Comparison of ENCODE assay signal across 8 mouse cellular contexts in the genomic region with DNA sequence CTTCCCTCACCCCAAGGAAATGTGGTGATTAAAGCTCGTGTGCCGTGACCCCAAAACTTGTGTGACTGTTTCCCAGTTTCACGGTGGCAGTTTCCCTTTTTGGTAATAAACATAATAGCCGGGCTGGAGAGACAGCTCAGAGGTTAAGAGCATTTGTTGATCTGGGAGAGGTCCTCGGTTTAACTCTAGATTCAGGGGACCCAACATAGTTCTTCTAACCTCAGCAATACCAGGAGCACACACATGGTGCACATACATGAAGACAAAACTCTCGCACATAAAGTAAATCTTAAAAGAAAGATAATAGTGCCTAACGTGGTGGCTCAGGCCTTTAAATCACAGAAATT. TPM values are rescaled to one million over a fixed set of nuclear protein-coding genes. Genes with fewer than 3 reads are reported as not detected.
A peak's percentile ranks its signal among the peaks of the same experiment; 100 is the strongest.
DNase-seq lines count a peak whose midpoint lies in the region; ATAC-seq lines count a peak whose summit lies in the region.

No protein-coding gene starts in this region.

- peak overlapping the region; percentile 73 for H3K4me2 ChIP-seq in heart, embryonic 11.5 days
- peak overlapping the region; percentile 65 for H3K4me2 ChIP-seq in forebrain, embryonic 12.5 days
- peak overlapping the region; percentile 78 for H3K4me2 ChIP-seq in liver, embryonic 13.5 days

- H3K4me3 ChIP-seq in heart, embryonic 11.5 days (ENCODE audit: low read depth, low read length) = peak overlapping the region; percentile 94
- H3K4me3 ChIP-seq in forebrain, embryonic 12.5 days (replicated peaks) = peak overlapping the region; percentile 76
- H3K4me3 ChIP-seq in liver, embryonic 13.5 days (replicated peaks) = peak overlapping the region; percentile 86

- no peaks in the 10 kb centered on the region for H3K9me3 ChIP-seq in heart, embryonic 11.5 days (replicated peaks; ENCODE audit: control insufficient read depth, low read length)
- H3K9me3 ChIP-seq in forebrain, embryonic 12.5 days = no peaks in the 10 kb centered on the region
- H3K9me3 ChIP-seq in liver, embryonic 13.5 days (replicated peaks) = no peaks in the 10 kb centered on the region

- H3K4me1 ChIP-seq in heart, embryonic 11.5 days (ENCODE audit: control insufficient read depth, insufficient read depth, low read length) = peaks cover 3% of the 10 kb centered on the region; the same call in 1 of the 2 replicates
- H3K4me1 ChIP-seq in forebrain, embryonic 12.5 days = peaks cover 11% of the 10 kb centered on the region
- H3K4me1 ChIP-seq in liver, embryonic 13.5 days (replicated peaks) = peaks cover 15% of the 10 kb centered on the region

- WGBS in heart, embryonic 11.5 days (ENCODE audit: insufficient replicate concordance) = 19% methylated on average over 7 of the region's 7 CpGs
- WGBS in forebrain, embryonic 12.5 days = 28% methylated on average over 7 of the region's 7 CpGs
- WGBS in liver, embryonic 13.5 days (ENCODE audit: insufficient replicate concordance) = 15% methylated on average over 7 of the region's 7 CpGs

- DNase-seq in heart, adult 8-10 months (ENCODE audit: low spot score) = no peak
- no peak for DNase-seq in liver, embryonic 13.5 days
- no peak for DNase-seq in urinary bladder, postnatal 14 days (ENCODE audit: low spot score)
- DNase-seq in cerebellum, adult 11 months = no peak
- no peak for DNase-seq in thymus, postnatal 14 days

- ATAC-seq in heart, embryonic 11.5 days (replicated peaks; ENCODE audit: insufficient number of reproducible peaks, low FRiP score, low TSS enrichment) = no peak
- peak; percentile 20 for ATAC-seq in CD4-positive, CD25-positive, alpha-beta regulatory T cell, adult 4 months
- ATAC-seq in forebrain, embryonic 12.5 days (ENCODE audit: low FRiP score) = peak; percentile 50
- peak; percentile 30 for ATAC-seq in liver, embryonic 13.5 days (ENCODE audit: low read depth)

- H3K36me3 ChIP-seq in heart, embryonic 11.5 days (ENCODE audit: control insufficient read depth, insufficient read depth, low read length) = peaks cover 12% of the 10 kb centered on the region; the same call in 1 of the 2 replicates
- peaks cover 17% of the 10 kb centered on the region for H3K36me3 ChIP-seq in forebrain, embryonic 12.5 days (replicated peaks)
- H3K36me3 ChIP-seq in liver, embryonic 13.5 days = peaks cover 21% of the 10 kb centered on the region

- peak overlapping the region; percentile 64 for H3K9ac ChIP-seq in heart, embryonic 11.5 days (ENCODE audit: low read depth, low read length)
- H3K9ac ChIP-seq in forebrain, embryonic 12.5 days = peak overlapping the region; percentile 75
- H3K9ac ChIP-seq in liver, embryonic 13.5 days = peak overlapping the region; percentile 72

- peak overlapping the region; percentile 72 for H3K27ac ChIP-seq in heart, embryonic 11.5 days (ENCODE audit: low read depth, low read length)
- H3K27ac ChIP-seq in forebrain, embryonic 12.5 days = peak overlapping the region; percentile 56; the same call in 1 of the 2 replicates
- H3K27ac ChIP-seq in liver, embryonic 13.5 days = peak overlapping the region; percentile 87

- no peaks in the 10 kb centered on the region for H3K27me3 ChIP-seq in heart, embryonic 11.5 days (ENCODE audit: control insufficient read depth, insufficient read depth, low read length)
- no peaks in the 10 kb centered on the region for H3K27me3 ChIP-seq in forebrain, embryonic 12.5 days
- no peaks in the 10 kb centered on the region for H3K27me3 ChIP-seq in liver, embryonic 13.5 days

RNA-seq across cellular contexts. Expression of a gene that starts 0.4 kb away (rescaled TPM):
- 490 and 495 TPM in 2 replicates for polyA plus RNA-seq in heart, embryonic 11.5 days (2014; fragmentation: Nextera tagmentation; extraction: Ambion mirVana)
- total RNA-seq in heart, adult 8-10 months (2022) = 100 to 1,000 TPM; 391 to 483 (median 438) TPM
- 100 to 1,000 TPM; 104 to 124 TPM for polyA plus RNA-seq in CD4-positive, CD25-positive, alpha-beta regulatory T cell, adult 4 months (2017; shearing (Covaris generic))
- polyA plus RNA-seq in forebrain, embryonic 12.5 days (2016; fragmentation: Nextera tagmentation; extraction: Ambion mirVana) = 315 and 318 TPM in 2 replicates
- polyA plus RNA-seq in liver, embryonic 13.5 days (2015; fragmentation: Nextera tagmentation; extraction: Ambion mirVana) = 192 and 201 TPM in 2 replicates

RNA-seq across cellular contexts. Expression of a gene that starts 31.7 kb away (rescaled TPM):
- 65.8 and 66.8 TPM in 2 replicates for polyA plus RNA-seq in heart, embryonic 11.5 days (2014; fragmentation: Nextera tagmentation; extraction: Ambion mirVana)
- 10 to 100 TPM; 19.4 to 28.8 (median 24.9) TPM for total RNA-seq in heart, adult 8-10 months (2022)
- polyA plus RNA-seq in CD4-positive, CD25-positive, alpha-beta regulatory T cell, adult 4 months (2017; shearing (Covaris generic)) = 10 to 100 TPM in 1 of 2 experiments, 1 to 10 TPM in 1; 8.3 to 14.4 TPM
- 89.8 and 91.1 TPM in 2 replicates for polyA plus RNA-seq in forebrain, embryonic 12.5 days (2016; fragmentation: Nextera tagmentation; extraction: Ambion mirVana)
- 28.3 and 31.7 TPM in 2 replicates for polyA plus RNA-seq in liver, embryonic 13.5 days (2015; fragmentation: Nextera tagmentation; extraction: Ambion mirVana)

RNA-seq across cellular contexts. Expression of a gene that starts 34.2 kb away (rescaled TPM):
- 68.5 and 108 TPM in 2 replicates for polyA plus RNA-seq in heart, embryonic 11.5 days (2014; fragmentation: Nextera tagmentation; extraction: Ambion mirVana)
- 100 to 1,000 TPM; 223 to 243 (median 241) TPM for total RNA-seq in heart, adult 8-10 months (2022)
- 100 to 1,000 TPM; 161 to 185 TPM for polyA plus RNA-seq in CD4-positive, CD25-positive, alpha-beta regulatory T cell, adult 4 months (2017; shearing (Covaris generic))
- polyA plus RNA-seq in forebrain, embryonic 12.5 days (2016; fragmentation: Nextera tagmentation; extraction: Ambion mirVana) = 75.6 and 77.9 TPM in 2 replicates
- polyA plus RNA-seq in liver, embryonic 13.5 days (2015; fragmentation: Nextera tagmentation; extraction: Ambion mirVana) = 9.5 and 9.8 TPM in 2 replicates
